Comparison of ENCODE assay signal across 9 mouse cellular contexts in the genomic region with DNA sequence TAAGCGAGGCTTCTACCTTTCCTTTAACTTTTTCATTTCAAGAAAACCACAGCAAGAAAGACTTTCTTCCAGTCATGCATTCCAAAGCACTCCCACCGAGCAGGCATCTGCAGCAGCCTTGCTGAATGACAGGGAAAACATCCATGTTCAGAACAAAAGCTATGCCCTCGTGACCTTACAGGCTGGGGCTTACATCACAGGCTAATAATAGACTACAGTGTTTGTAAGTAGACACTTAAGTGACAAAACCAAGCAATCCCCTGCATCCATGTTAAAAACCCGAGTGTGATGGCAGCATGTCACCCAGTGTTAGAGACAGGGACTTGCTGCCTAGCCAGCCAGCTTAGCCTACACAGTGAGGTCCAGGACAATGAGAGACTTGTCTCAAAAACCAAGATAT.
DNase-seq lines count a peak whose midpoint lies in the region; ATAC-seq lines count a peak whose summit lies in the region.
"Had no signal": no experiment of that assay in that cellular context is flagged by ENCODE, and none has a peak within 500 bp of the region (broad histone marks: within the 10 kb centered on the region; RNA-seq: fewer than 3 reads in every experiment).

No protein-coding gene starts in this region.

- peak; percentile 48 for DNase-seq in kidney, postnatal 10 days
- DNase-seq in limb, embryonic 11.5 days (ENCODE audit: low spot score): peak; percentile 36
- DNase-seq in gastrocnemius, postnatal 36 days: no peak
- DNase-seq in left cerebral cortex, adult 18-20 months (ENCODE audit: low spot score in 2 of 2): no peak
- DNase-seq in left cerebral cortex, postnatal 14 days (ENCODE audit: low spot score in 2 of 2): no peak

- H3K4me2 ChIP-seq in kidney, embryonic 14.5 days (replicated peaks; ENCODE audit: low read depth, low read length): no peak overlapping the region
- H3K4me2 ChIP-seq in forebrain, embryonic 15.5 days (replicated peaks): no peak overlapping the region
- no peak overlapping the region for H3K4me2 ChIP-seq in limb, embryonic 11.5 days (ENCODE audit: low read depth, severe bottlenecking)
- no peak overlapping the region for H3K4me2 ChIP-seq in neural tube, embryonic 13.5 days
- H3K4me2 ChIP-seq: embryonic facial prominence, embryonic 15.5 days had no signal

- H3K36me3 ChIP-seq in kidney, embryonic 14.5 days (ENCODE audit: control insufficient read depth, insufficient read depth, low read length): no peaks in the 10 kb centered on the region
- H3K36me3 ChIP-seq in forebrain, embryonic 15.5 days: peaks cover 4% of the 10 kb centered on the region; the same call in 1 of the 2 replicates
- no peaks in the 10 kb centered on the region for H3K36me3 ChIP-seq in limb, embryonic 11.5 days (ENCODE audit: control insufficient read depth, insufficient read depth, low read length)
- H3K36me3 ChIP-seq in neural tube, embryonic 13.5 days: no peaks in the 10 kb centered on the region
- H3K36me3 ChIP-seq: embryonic facial prominence, embryonic 15.5 days had no signal

- H3K4me3 ChIP-seq in kidney, embryonic 14.5 days (ENCODE audit: low read length): no peak overlapping the region
- H3K4me3 ChIP-seq in forebrain, embryonic 15.5 days: no peak overlapping the region
- no peak overlapping the region for H3K4me3 ChIP-seq in limb, embryonic 11.5 days (ENCODE audit: low read depth, low read length)
- no peak overlapping the region for H3K4me3 ChIP-seq in neural tube, embryonic 13.5 days
- H3K4me3 ChIP-seq: embryonic facial prominence, embryonic 15.5 days had no signal

- no peaks in the 10 kb centered on the region for H3K9me3 ChIP-seq in kidney, embryonic 14.5 days (ENCODE audit: control insufficient read depth, low read length)
- no peaks in the 10 kb centered on the region for H3K9me3 ChIP-seq in forebrain, embryonic 15.5 days
- H3K9me3 ChIP-seq in limb, embryonic 11.5 days (ENCODE audit: control insufficient read depth, low read length): no peaks in the 10 kb centered on the region
- no peaks in the 10 kb centered on the region for H3K9me3 ChIP-seq in neural tube, embryonic 13.5 days
- H3K9me3 ChIP-seq: embryonic facial prominence, embryonic 15.5 days had no signal

- intact Hi-C loops in gastrocnemius, postnatal 36 days (cut with DNase I): no loop called here
- intact Hi-C loops in left cerebral cortex, postnatal 14 days (cut with DNase I): no loop called here

- no peaks in the 10 kb centered on the region for H3K27me3 ChIP-seq in kidney, embryonic 14.5 days (ENCODE audit: control insufficient read depth, insufficient read depth, low read length)
- no peaks in the 10 kb centered on the region for H3K27me3 ChIP-seq in forebrain, embryonic 15.5 days
- no peaks in the 10 kb centered on the region for H3K27me3 ChIP-seq in limb, embryonic 11.5 days (ENCODE audit: control insufficient read depth, insufficient read depth, low read length)
- H3K27me3 ChIP-seq in neural tube, embryonic 13.5 days: no peaks in the 10 kb centered on the region
- H3K27me3 ChIP-seq: embryonic facial prominence, embryonic 15.5 days had no signal

- H3K4me1 ChIP-seq in kidney, embryonic 14.5 days (ENCODE audit: control insufficient read depth, insufficient read depth, low read length): peaks cover 55% of the 10 kb centered on the region
- peaks cover 79% of the 10 kb centered on the region for H3K4me1 ChIP-seq in forebrain, embryonic 15.5 days
- H3K4me1 ChIP-seq in limb, embryonic 11.5 days (ENCODE audit: control insufficient read depth, insufficient read depth, low read length): peaks cover 14% of the 10 kb centered on the region; the same call in 1 of the 2 replicates
- H3K4me1 ChIP-seq in neural tube, embryonic 13.5 days (replicated peaks): peaks cover 82% of the 10 kb centered on the region

- WGBS in kidney, embryonic 14.5 days: 44% methylated on average over 4 of the region's 4 CpGs
- 6% methylated on average over 4 of the region's 4 CpGs for WGBS in forebrain, embryonic 15.5 days
- WGBS in limb, embryonic 11.5 days: 43% methylated on average over 4 of the region's 4 CpGs
- WGBS in neural tube, embryonic 13.5 days: 13% methylated on average over 4 of the region's 4 CpGs

- H3K27ac ChIP-seq in kidney, embryonic 14.5 days (ENCODE audit: low read depth, low read length): no peak overlapping the region
- peak overlapping the region; percentile 41 for H3K27ac ChIP-seq in forebrain, embryonic 15.5 days (replicated peaks)
- H3K27ac ChIP-seq in limb, embryonic 11.5 days (replicated peaks; ENCODE audit: low read depth, low read length): no peak overlapping the region
- peak overlapping the region; percentile 94 for H3K27ac ChIP-seq in neural tube, embryonic 13.5 days (replicated peaks)
- H3K27ac ChIP-seq: embryonic facial prominence, embryonic 15.5 days had no signal

- ATAC-seq in kidney, embryonic 14.5 days (ENCODE audit: low FRiP score, low TSS enrichment): no peak
- no peak for ATAC-seq in forebrain, embryonic 15.5 days (replicated peaks)
- ATAC-seq in limb, embryonic 11.5 days (ENCODE audit: insufficient number of reproducible peaks, low FRiP score, low TSS enrichment, low read depth): no peak
- no peak for ATAC-seq in neural tube, embryonic 13.5 days (ENCODE audit: low read depth)

- H3K9ac ChIP-seq in kidney, embryonic 14.5 days (ENCODE audit: low read depth, low read length): no peak overlapping the region
- peak overlapping the region; percentile 25; the same call in 1 of the 2 replicates for H3K9ac ChIP-seq in forebrain, embryonic 15.5 days (replicated peaks)
- no peak overlapping the region for H3K9ac ChIP-seq in limb, embryonic 11.5 days (ENCODE audit: low read length)
- peak overlapping the region; percentile 52 for H3K9ac ChIP-seq in neural tube, embryonic 13.5 days
- H3K9ac ChIP-seq: embryonic facial prominence, embryonic 15.5 days had no signal

Comparison
In these comparisons a context has a peak if more than half of its experiments do, and no peak if none do; other contexts are left out.
1. DNase-seq: peak in kidney, postnatal 10 days (single experiment) and limb, embryonic 11.5 days (single experiment); none in gastrocnemius, postnatal 36 days (0 of 2), left cerebral cortex, adult 18-20 months (0 of 2) and left cerebral cortex, postnatal 14 days (0 of 2).
2. H3K27ac ChIP-seq: peak in forebrain, embryonic 15.5 days (single experiment) and neural tube, embryonic 13.5 days (single experiment); none in kidney, embryonic 14.5 days (single experiment) and limb, embryonic 11.5 days (single experiment).
3. H3K9ac ChIP-seq: peak in forebrain, embryonic 15.5 days (single experiment) and neural tube, embryonic 13.5 days (single experiment); none in kidney, embryonic 14.5 days (single experiment) and limb, embryonic 11.5 days (single experiment).